Mouse (Mus musculus): ENCODE results near the gene Suds3. TPM values are rescaled to one million over a fixed set of nuclear protein-coding genes. Genes with fewer than 3 reads are reported as not detected.

Suds3 gene
- polyA plus RNA-seq, 1 experiment from 2014 or later: 63.4 TPM

- H3K4me1 ChIP-seq (replicated peaks; ENCODE audit: control insufficient read depth, insufficient read depth, low read length): peaks cover 21% of the 10 kb centered on the region; the same call in 1 of the 2 replicates
- H3K4me2 ChIP-seq (ENCODE audit: low read depth, low read length): no peak overlapping the region
- H3K27ac ChIP-seq (ENCODE audit: low read length): no peak overlapping the region
- no peaks in the 10 kb centered on the region for H3K9me3 ChIP-seq (ENCODE audit: control insufficient read depth, low read length)
- no peaks in the 10 kb centered on the region for H3K36me3 ChIP-seq (ENCODE audit: control insufficient read depth, insufficient read depth, low read length)
- 58% methylated on average over 8 of the region's 8 CpGs for WGBS
- no peaks in the 10 kb centered on the region for H3K27me3 ChIP-seq (ENCODE audit: control insufficient read depth, insufficient read depth, low read depth, low read length)
- H3K9ac ChIP-seq (ENCODE audit: low read length): no peak overlapping the region
- no peak overlapping the region for H3K4me3 ChIP-seq (ENCODE audit: low read length)
- ATAC-seq (ENCODE audit: low read depth): no peak
Measured at GRCm38 (mm10) chr5:117118850-117119249, 2.9 kb upstream of the Suds3 start.

- Histone ChIP-seq H3K27me3 (ENCODE audit: control insufficient read depth, insufficient read depth, low read depth, low read length) (no peaks in the 10 kb centered on the region), H3K27ac (ENCODE audit: low read length) (no peak overlapping the region), H3K4me3 (ENCODE audit: low read length) (no peak overlapping the region), H3K36me3 (ENCODE audit: control insufficient read depth, insufficient read depth, low read length) (peaks cover 1% of the 10 kb centered on the region; the same call in 1 of the 2 replicates), H3K9me3 (ENCODE audit: control insufficient read depth, low read length) (no peaks in the 10 kb centered on the region), H3K4me2 (ENCODE audit: low read depth, low read length) (no peak overlapping the region), H3K4me1 (replicated peaks; ENCODE audit: control insufficient read depth, insufficient read depth, low read length) (peaks cover 21% of the 10 kb centered on the region; the same call in 1 of the 2 replicates), H3K9ac (ENCODE audit: low read length) (no peak overlapping the region)
- ATAC-seq (ENCODE audit: low read depth): no peak
- WGBS: 85% methylated on average over 2 of the region's 2 CpGs
Measured at GRCm38 (mm10) chr5:117118220-117118619, 2.3 kb upstream of the Suds3 start.

GRCm38 (mm10) chr5:117117716-117118115, 1.8 kb upstream of the Suds3 start:
- Histone ChIP-seq H3K27me3 (ENCODE audit: control insufficient read depth, insufficient read depth, low read depth, low read length) (no peaks in the 10 kb centered on the region), H3K4me2 (ENCODE audit: low read depth, low read length) (no peak overlapping the region), H3K9ac (ENCODE audit: low read length) (no peak overlapping the region), H3K36me3 (ENCODE audit: control insufficient read depth, insufficient read depth, low read length) (peaks cover 6% of the 10 kb centered on the region; the same call in 1 of the 2 replicates), H3K4me1 (replicated peaks; ENCODE audit: control insufficient read depth, insufficient read depth, low read length) (peaks cover 21% of the 10 kb centered on the region; the same call in 1 of the 2 replicates), H3K4me3 (ENCODE audit: low read length) (no peak overlapping the region), H3K27ac (ENCODE audit: low read length) (no peak overlapping the region), H3K9me3 (ENCODE audit: control insufficient read depth, low read length) (no peaks in the 10 kb centered on the region)
- 60% methylated on average over 7 of the region's 7 CpGs for WGBS
- no peak for ATAC-seq (ENCODE audit: low read depth)

- Histone ChIP-seq H3K4me1 (replicated peaks; ENCODE audit: control insufficient read depth, insufficient read depth, low read length) (peaks cover 21% of the 10 kb centered on the region; the same call in 1 of the 2 replicates), H3K27ac (ENCODE audit: low read length) (no peak overlapping the region), H3K36me3 (ENCODE audit: control insufficient read depth, insufficient read depth, low read length) (peaks cover 10% of the 10 kb centered on the region; the same call in 1 of the 2 replicates), H3K4me3 (ENCODE audit: low read length) (no peak overlapping the region), H3K9ac (ENCODE audit: low read length) (no peak overlapping the region), H3K4me2 (ENCODE audit: low read depth, low read length) (no peak overlapping the region), H3K9me3 (ENCODE audit: control insufficient read depth, low read length) (no peaks in the 10 kb centered on the region), H3K27me3 (ENCODE audit: control insufficient read depth, insufficient read depth, low read depth, low read length) (no peaks in the 10 kb centered on the region)
- ATAC-seq (ENCODE audit: low read depth): no peak
- WGBS: 81% methylated on average over 2 of the region's 2 CpGs
Measured at GRCm38 (mm10) chr5:117117241-117117640, 1.3 kb upstream of the Suds3 start.

- Histone ChIP-seq H3K36me3 (ENCODE audit: control insufficient read depth, insufficient read depth, low read length) (peaks cover 14% of the 10 kb centered on the region), H3K27ac (ENCODE audit: low read length) (peak overlapping the region; percentile 5; the same call in 1 of the 2 replicates), H3K27me3 (ENCODE audit: control insufficient read depth, insufficient read depth, low read depth, low read length) (no peaks in the 10 kb centered on the region), H3K4me1 (replicated peaks; ENCODE audit: control insufficient read depth, insufficient read depth, low read length) (peaks cover 19% of the 10 kb centered on the region; the same call in 1 of the 2 replicates), H3K9me3 (ENCODE audit: control insufficient read depth, low read length) (no peaks in the 10 kb centered on the region), H3K4me3 (ENCODE audit: low read length) (no peak overlapping the region), H3K4me2 (ENCODE audit: low read depth, low read length) (no peak overlapping the region; the same call in 1 of the 2 replicates), H3K9ac (ENCODE audit: low read length) (no peak overlapping the region)
- no peak for ATAC-seq (ENCODE audit: low read depth)
- 45% methylated on average over 2 of the region's 2 CpGs for WGBS
Measured at GRCm38 (mm10) chr5:117116660-117117059, 747 bp upstream of the Suds3 start.

GRCm38 (mm10) chr5:117115193-117115767, 633 bp downstream of the Suds3 start:
- Histone ChIP-seq H3K27ac (ENCODE audit: low read length) (peak overlapping the region; percentile 74), H3K27me3 (ENCODE audit: control insufficient read depth, insufficient read depth, low read depth, low read length) (no peaks in the 10 kb centered on the region), H3K4me3 (ENCODE audit: low read length) (peak overlapping the region; percentile 95), H3K4me1 (replicated peaks; ENCODE audit: control insufficient read depth, insufficient read depth, low read length) (peaks cover 10% of the 10 kb centered on the region; the same call in 1 of the 2 replicates), H3K36me3 (ENCODE audit: control insufficient read depth, insufficient read depth, low read length) (peaks cover 22% of the 10 kb centered on the region), H3K9ac (ENCODE audit: low read length) (peak overlapping the region; percentile 88), H3K9me3 (ENCODE audit: control insufficient read depth, low read length) (no peaks in the 10 kb centered on the region), H3K4me2 (ENCODE audit: low read depth, low read length) (peak overlapping the region; percentile 93)
- under 1% methylated on average over 39 of the region's 43 CpGs for WGBS
- ATAC-seq (ENCODE audit: low read depth): peak; percentile 6

- WGBS: 4% methylated on average over 16 of the region's 16 CpGs
- Histone ChIP-seq H3K36me3 (ENCODE audit: control insufficient read depth, insufficient read depth, low read length) (peaks cover 22% of the 10 kb centered on the region), H3K4me3 (ENCODE audit: low read length) (peak overlapping the region; percentile 95), H3K9me3 (ENCODE audit: control insufficient read depth, low read length) (no peaks in the 10 kb centered on the region), H3K4me1 (replicated peaks; ENCODE audit: control insufficient read depth, insufficient read depth, low read length) (peaks cover 10% of the 10 kb centered on the region; the same call in 1 of the 2 replicates), H3K4me2 (ENCODE audit: low read depth, low read length) (peak overlapping the region; percentile 93), H3K27ac (ENCODE audit: low read length) (peak overlapping the region; percentile 74), H3K9ac (ENCODE audit: low read length) (peak overlapping the region; percentile 88), H3K27me3 (ENCODE audit: control insufficient read depth, insufficient read depth, low read depth, low read length) (no peaks in the 10 kb centered on the region)
- no peak for ATAC-seq (ENCODE audit: low read depth)
Measured at GRCm38 (mm10) chr5:117114581-117115192, 1.2 kb downstream of the Suds3 start.

GRCm38 (mm10) chr5:117113330-117113729, 2.6 kb downstream of the Suds3 start:
- Histone ChIP-seq H3K4me2 (ENCODE audit: low read depth, low read length) (no peak overlapping the region), H3K27ac (ENCODE audit: low read length) (no peak overlapping the region), H3K4me1 (replicated peaks; ENCODE audit: control insufficient read depth, insufficient read depth, low read length) (peaks cover 7% of the 10 kb centered on the region; the same call in 1 of the 2 replicates), H3K27me3 (ENCODE audit: control insufficient read depth, insufficient read depth, low read depth, low read length) (no peaks in the 10 kb centered on the region), H3K4me3 (ENCODE audit: low read length) (no peak overlapping the region), H3K36me3 (ENCODE audit: control insufficient read depth, insufficient read depth, low read length) (peaks cover 34% of the 10 kb centered on the region), H3K9ac (ENCODE audit: low read length) (no peak overlapping the region), H3K9me3 (ENCODE audit: control insufficient read depth, low read length) (no peaks in the 10 kb centered on the region)
- ATAC-seq (ENCODE audit: low read depth): no peak
- WGBS: 91% methylated on average over 7 of the region's 7 CpGs

- no peak overlapping the region for H3K9ac ChIP-seq (ENCODE audit: low read length)
- H3K4me3 ChIP-seq (ENCODE audit: low read length): no peak overlapping the region
- H3K4me2 ChIP-seq (ENCODE audit: low read depth, low read length): no peak overlapping the region
- H3K4me1 ChIP-seq (replicated peaks; ENCODE audit: control insufficient read depth, insufficient read depth, low read length): peaks cover 7% of the 10 kb centered on the region; the same call in 1 of the 2 replicates
- WGBS: 95% methylated on average over 7 of the region's 7 CpGs
- H3K27me3 ChIP-seq (ENCODE audit: control insufficient read depth, insufficient read depth, low read depth, low read length): no peaks in the 10 kb centered on the region
- no peak for ATAC-seq (ENCODE audit: low read depth)
- no peak overlapping the region for H3K27ac ChIP-seq (ENCODE audit: low read length)
- no peaks in the 10 kb centered on the region for H3K9me3 ChIP-seq (ENCODE audit: control insufficient read depth, low read length)
- peaks cover 42% of the 10 kb centered on the region for H3K36me3 ChIP-seq (ENCODE audit: control insufficient read depth, insufficient read depth, low read length)
Measured at GRCm38 (mm10) chr5:117111774-117112112, 4.2 kb downstream of the Suds3 start.
